Mouse (Mus musculus) gonadal fat pad, adult 2 months (tissue): ENCODE data around the gene Cyp46a1. TPM values are rescaled to one million over a fixed set of nuclear protein-coding genes. Genes with fewer than 3 reads are reported as not detected.

Experiments
- DNase-seq: peaks from one replicate; pipeline ENCODE4 v3.0.0-alpha.2; 2012; ENCODE audit warnings: low read depth
- polyA plus RNA-seq: library from polyadenylated mRNA; depleted of rRNA; stranded (reverse); fragments of >200 nt; gene quantifications from 2 replicates; pipeline ENCODE4 v1.2.3, GENCODE M21; 2012; rRNA removed

The Cyp46a1 gene
- polyA plus RNA-seq = 4.6 and 4.9 TPM in 2 replicates

DNA sequence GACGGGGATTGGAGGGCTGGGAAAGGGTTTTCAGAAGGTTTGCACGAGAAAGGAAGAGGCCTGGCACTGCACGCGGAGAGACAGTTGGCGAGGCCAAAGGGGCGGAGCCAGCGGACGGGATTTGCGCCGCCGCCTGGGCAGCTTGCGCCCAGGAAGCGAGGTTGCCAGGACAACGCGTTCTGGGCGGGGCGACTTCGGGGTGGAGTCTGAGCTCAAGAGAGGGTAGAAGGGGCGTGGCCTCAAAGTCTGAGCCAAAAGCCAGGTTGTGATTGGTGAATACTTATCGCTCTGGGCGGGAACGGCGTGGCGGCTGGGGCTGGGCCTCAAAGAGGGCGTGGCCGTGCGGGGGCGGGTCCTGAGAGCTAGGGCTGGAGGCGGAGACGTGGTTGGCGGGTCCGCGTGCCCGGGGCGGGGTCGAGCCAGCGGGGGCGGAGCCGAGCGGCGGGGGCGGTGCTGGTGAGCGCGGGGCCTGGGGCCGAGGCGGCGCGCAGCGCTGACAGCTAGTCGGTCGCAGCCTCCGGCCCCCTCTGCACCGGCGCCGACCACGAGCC, at the start of gene Cyp46a1:
Gene Cyp46a1 (plus strand): TSS at position 487 of the 551 bp plus-strand sequence.
- DNase-seq = peak; percentile 84

DNA sequence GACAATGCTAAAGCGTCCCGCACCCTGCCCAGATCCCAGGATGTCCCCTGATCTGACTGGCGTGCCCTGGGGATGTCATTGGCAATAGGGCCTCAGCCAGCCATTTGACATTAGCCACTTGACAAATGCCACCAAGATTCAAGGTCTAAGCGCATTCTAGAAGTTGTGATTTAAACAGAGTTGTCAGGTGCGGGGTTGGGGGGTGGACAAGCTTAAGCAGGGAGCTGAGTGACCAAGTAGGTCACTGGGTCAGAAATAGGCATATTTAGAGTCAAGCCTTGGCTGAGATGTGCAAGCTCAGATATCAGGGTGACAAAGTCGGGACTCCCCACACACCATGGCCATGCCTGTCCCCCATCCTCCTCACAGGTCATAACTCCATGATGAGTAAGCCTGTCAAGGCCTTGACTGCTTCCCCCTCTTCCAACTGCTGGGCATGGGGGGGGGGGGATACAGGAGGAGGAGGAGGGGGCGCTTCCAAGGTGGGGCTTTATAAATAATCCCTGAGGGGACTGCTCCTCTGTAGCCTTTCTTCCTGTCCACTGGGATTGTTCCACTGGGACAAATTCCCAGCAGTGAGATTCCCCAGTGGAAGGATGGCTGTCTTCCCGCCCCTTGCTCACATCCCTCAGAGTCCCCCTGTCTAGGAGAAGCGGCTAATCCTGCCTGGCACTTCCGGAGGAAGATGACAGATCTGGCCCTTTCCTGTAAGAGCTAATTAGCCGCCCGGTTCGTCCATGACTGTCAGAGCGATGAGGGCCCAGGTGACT, 49.5 kb upstream of the Cyp46a1 start:
- no peak for DNase-seq

GRCm38 (mm10) chr12:108285225-108286011, 48.8 kb upstream of the Cyp46a1 start:
- no peak for DNase-seq

- no peak for DNase-seq
Measured at GRCm38 (mm10) chr12:108286381-108286780, 47.8 kb upstream of the Cyp46a1 start.

DNA sequence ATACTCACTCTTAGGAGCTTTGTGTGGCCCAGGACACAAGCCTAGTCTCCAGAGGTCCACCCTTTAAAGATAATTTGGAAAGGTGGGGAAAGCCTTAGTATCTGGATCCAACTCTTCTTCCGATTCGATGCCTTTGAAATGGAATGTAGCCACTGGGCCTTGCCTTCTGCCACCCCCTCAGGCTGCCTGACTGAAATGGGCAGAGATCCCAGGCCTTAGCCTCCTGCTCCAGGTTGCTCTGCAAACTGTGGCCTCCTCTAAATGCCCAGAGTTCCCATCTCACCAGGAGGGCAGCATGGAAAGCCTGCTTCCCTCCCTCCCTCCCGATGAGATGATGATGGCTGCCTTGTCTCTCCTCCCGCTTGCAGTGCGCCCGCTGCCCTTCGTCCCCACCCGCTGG, 47.2 kb upstream of the Cyp46a1 start:
- DNase-seq = no peak

GRCm38 (mm10) chr12:108288127-108288880, 45.9 kb upstream of the Cyp46a1 start:
- DNase-seq = no peak

GRCm38 (mm10) chr12:108292419-108292818, 41.8 kb upstream of the Cyp46a1 start:
- DNase-seq = no peak

DNA sequence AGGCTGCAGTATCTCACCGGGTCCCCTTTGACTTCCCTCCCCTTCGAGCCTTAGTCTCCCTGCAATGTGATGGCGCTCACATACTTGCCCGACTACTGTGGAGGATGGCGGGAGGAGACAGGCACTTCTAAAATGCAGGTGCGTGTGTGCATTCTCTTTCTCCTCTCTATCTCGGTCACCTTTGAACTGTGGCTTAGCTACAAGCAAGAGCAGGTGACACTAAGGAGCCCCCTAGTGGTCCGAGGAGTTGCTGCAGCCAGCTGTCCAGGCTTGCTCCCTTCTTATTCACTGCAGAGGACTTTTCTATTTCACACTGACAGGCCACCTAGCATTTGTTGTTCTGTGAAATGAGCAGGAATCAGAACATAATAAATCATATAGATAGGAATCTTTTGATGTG, 41.2 kb upstream of the Cyp46a1 start:
- DNase-seq = no peak

DNA sequence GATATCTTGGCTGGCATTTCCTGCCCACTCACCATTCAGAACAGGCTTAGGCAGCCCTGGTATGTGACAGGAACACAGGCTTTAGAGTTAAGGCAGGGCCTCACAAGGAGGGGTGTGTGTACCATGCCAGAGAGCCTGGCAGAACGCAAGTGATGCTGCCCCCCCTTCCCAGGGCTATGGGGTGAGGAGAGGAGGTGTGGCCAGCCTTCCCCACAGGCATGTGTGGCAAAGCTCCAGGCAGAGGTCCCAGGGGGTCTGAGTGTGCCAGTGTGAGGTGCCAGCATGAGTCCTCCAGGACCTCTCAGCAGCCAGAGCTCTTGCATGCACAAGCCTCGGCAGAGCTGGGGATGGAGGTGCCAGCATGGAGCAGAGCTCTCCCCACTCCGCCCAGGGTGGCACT, 39.6 kb upstream of the Cyp46a1 start:
- DNase-seq = no peak

DNA sequence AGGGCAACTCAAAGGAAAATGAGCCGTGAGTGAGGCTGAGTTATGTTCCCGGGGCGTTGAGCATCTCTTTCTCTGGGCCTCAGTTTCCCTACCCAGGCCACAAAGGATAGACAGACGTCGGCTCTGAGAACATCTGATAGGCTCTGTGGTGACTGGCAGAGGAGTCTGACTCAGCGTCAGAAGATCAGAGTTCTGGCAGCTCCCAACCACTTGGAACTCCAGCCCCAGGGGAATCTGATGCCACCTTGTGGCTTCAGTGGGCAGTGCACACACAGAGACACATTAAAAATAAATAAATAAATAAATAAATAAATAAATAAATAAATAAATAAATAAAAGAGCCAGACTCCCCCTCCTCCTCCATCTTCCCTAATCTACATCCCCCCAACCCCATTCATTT, 37.1 kb upstream of the Cyp46a1 start:
- DNase-seq = no peak

DNA sequence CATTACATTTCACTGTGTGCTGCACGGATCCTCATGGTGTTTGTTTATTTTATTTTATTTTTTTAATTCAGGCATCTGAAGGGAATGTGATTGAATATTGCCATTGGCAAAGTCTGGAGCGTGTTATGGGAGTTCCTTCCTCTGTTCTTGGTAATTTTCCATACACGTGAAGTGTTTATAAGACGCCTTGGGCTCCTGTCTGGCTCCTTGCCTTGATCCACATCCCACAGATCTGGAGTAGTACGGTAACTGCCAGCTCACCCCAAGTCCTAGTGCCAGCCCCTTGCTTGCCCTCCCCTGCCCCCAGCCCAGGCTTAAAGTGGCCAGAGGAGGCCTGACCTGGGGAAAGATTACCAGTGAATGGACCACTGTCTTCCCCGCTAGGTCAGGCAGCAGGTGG, 33.2 kb upstream of the Cyp46a1 start:
- no peak for DNase-seq

DNA sequence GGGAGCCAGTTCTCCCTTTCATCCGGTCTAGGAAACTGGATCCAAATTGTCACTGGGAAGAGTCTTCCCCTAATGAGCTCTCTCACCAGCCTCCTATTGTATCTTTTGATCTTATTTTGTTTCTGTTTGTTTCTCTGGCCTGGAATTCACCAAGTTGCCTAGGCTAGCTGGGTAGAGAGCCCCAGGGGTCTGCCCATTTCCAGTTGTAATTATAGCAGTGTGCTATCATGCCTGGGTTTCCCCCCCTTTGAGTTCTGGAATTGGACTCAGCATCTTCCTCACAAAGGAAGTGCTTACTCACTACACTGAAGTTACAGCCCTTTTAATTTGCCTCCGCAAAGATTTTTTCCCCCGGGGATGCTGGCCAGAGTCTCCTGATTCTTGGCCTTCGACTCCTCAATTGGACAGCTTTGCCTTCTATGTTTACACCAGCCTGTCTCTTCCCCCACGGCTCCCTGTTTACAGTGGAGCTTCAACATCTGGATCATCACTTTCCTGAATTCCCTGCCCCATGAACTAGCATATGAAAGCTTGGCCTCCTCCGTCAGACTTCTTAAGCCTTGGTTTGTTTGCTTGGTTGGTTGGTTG, 30.3 kb upstream of the Cyp46a1 start:
- DNase-seq = no peak

DNA sequence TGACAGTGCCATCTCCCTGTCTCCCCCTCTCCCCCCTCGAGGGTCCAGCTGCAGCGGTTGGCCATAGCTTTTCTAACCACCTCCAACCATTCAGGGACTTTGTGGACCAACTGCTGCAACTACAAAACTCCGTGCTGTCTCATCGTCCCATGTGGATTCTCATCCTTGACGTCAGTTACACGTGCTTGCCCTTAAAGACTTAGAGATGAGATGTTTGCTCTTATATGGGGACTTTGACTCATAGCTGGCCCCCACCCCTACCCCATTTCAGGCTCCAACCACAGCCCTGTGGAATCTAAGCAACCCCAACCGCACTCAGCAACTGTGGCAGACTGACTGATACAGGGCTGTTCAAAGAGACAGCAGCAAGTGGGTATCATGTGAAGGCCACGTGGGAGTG, 29.0 kb upstream of the Cyp46a1 start:
- DNase-seq = no peak

GRCm38 (mm10) chr12:108305812-108306794, 28.1 kb upstream of the Cyp46a1 start, which contains the start of gene Hhipl1:
Hhipl1 (plus strand) TSS chr12:108306270.
- DNase-seq = no peak

- DNase-seq = no peak
Measured at GRCm38 (mm10) chr12:108307553-108307952, 26.6 kb upstream of the Cyp46a1 start.

DNA sequence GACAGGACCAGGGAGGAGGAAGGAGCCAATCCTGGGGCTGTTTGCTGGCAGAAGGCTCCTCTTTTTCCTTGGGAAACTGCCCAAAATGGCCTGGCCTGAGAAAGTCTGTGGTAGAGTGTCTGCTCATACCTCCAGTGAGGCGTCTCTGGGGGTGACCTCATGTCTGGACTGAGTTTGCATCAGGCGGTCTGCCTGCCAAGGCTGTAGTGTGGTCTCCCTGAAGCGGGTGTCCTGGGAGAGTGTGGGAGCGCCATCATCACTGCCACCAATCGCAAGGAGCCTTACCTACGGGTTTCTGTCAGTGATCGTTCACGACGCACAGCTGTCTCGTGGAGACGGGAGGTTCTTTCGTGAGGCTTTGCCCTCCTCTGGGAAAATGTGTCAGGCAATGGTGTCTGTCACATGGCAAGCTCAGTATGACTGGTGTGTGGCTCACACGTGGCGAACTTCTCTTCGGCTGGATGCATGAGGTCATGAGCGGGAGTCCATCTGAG, 25.8 kb upstream of the Cyp46a1 start:
- no peak for DNase-seq

GRCm38 (mm10) chr12:108309116-108309794, 24.9 kb upstream of the Cyp46a1 start:
- no peak for DNase-seq

DNA sequence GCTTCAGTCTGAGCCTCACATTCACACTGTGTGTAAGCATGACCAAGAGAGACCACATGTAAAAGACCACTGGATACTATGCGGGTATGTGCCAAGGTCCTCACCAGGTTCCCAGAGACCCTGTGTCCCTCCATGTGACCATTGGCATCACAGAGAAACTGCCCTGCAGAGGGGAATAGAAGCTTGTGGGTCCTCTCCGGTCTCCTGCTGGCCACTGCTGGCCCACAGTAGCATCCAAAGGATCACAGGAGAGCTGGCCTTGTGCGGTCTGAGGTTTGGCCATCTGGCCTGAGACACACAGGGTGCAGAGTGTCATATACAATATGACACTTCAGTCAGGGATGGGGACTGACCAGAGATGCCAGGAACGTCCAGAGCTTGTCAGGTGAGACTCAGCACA, 24.1 kb upstream of the Cyp46a1 start:
- no peak for DNase-seq

- no peak for DNase-seq
Measured at GRCm38 (mm10) chr12:108310456-108311027, 23.6 kb upstream of the Cyp46a1 start.
